Mouse (Mus musculus) heart, adult 18-20 months (tissue): ENCODE data around the gene Stt3b. TPM values are rescaled to one million over a fixed set of nuclear protein-coding genes. Genes with fewer than 3 reads are reported as not detected.

Experiments
- DNase-seq, 2 experiments: peaks; one replicate each; pipeline ENCODE4 v3.0.0; 2021 to 2022; ENCODE audit warnings: mixed read lengths in 1 of 2
- total RNA-seq, 2 experiments: library from RNA; stranded (reverse); gene quantifications; 2 replicates each; pipeline ENCODE4 v1.2.3; 2021

The Stt3b gene
- total RNA-seq, 2 experiments from 2014 or later, result 58.5 TPM

DNA sequence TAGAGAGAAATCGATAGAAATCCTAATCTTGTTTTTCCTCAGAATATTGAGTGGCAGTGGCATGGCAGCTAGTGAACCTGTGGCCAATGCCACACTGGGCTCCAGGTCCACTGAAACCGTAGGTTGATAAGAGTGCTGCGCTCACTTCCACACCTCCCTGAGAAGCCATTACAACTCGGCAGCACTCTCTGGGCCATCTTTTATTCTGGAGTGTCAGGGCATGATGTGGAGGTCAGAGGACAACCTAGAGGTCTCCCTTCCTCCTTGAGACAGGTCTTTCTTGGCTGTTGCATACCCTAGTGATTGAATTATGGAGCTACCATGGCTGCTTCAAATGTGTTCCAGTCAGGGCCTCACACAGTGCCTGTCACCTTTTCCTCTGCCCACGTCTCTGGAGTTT lies 48.3 kb downstream of the Stt3b start:
- no peak for DNase-seq

DNA sequence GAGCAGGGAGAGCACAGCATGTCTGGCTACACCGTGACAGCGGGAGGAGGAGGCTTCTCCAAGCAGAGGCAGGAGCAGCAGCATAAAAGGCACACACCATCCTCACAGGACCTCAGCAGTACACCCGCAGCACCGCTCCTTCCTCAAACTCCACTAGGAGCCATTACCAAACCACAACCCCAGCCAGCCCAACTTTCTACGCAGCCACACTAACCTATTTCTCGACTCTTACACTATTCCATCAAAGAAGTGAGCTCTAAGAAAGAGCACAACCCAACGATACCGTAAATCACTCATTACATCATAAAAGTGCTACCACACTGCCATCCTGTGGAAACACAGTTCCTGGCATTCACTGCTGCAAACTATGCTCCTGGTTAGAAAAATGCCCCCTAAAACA lies 48.8 kb downstream of the Stt3b start:
- peak in 1 of 2 experiments; percentile 28 for DNase-seq

DNA sequence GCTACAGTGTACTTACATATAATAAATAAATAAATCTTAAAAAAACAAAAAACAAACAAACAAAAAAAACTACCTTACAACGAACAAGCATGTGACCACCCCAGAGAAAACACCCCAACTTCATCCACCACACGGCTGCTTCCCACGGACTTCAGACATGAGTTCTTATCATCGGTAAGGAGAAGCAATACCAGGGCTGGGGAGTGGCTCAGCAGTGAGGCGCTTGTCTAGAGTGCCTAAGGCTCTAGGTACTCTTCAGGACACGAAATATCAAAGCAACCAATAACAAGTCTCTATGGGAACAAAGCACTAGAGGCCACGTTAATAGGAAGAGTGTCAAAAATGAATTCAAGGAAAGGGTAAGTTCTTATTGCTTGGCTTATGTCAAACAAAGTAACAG lies 49.8 kb downstream of the Stt3b start:
- DNase-seq, result no peak

- no peak for DNase-seq
Measured at GRCm38 (mm10) chr9:115259866-115260265, 50.4 kb downstream of the Stt3b start.

DNA sequence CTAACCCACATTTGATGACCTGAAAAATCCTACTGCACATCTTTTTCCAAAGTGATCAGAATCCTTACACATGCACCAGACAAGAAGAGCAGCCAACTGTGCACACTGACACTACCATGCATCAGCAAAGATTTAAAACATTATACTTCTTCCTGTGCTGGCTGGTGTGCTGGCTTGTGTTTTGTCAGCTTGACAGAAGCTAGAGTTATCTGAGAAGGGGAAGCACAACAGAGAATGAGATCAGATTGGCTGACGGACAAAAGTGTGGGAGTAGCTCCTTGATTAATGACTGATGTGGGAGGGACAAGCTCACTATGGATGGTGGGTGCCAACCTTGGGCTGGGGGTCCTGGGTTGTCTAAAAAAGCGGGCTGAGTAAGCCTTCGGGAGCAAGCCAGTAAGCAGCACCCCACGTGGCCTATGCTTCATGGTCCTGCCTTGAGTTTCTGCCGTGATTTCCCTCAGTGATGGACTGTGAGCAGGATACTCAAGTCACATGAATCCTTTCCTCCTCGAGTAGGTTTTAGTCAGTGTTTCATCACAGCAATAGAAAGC lies 52.4 kb downstream of the Stt3b start:
- no peak for DNase-seq

DNA sequence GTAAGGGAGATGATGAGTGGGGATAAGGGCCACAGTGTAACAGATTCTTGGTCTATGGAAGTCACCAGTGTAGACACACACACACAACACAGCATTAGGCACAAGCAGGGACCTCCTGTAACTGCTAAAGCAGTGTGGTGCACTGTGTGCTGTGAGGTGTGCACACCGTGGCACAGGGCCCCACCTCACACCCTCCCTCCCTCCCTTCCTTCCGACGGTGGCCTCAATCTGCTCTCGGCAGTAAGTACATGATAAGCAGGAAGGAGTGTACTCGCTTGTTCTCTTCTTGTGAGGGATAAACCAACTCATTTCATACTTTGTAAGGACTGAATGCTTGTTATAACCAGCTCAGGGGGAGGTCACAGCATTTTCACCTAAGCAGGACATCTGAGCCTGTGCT lies 61.1 kb downstream of the Stt3b start:
- no peak for DNase-seq

DNA sequence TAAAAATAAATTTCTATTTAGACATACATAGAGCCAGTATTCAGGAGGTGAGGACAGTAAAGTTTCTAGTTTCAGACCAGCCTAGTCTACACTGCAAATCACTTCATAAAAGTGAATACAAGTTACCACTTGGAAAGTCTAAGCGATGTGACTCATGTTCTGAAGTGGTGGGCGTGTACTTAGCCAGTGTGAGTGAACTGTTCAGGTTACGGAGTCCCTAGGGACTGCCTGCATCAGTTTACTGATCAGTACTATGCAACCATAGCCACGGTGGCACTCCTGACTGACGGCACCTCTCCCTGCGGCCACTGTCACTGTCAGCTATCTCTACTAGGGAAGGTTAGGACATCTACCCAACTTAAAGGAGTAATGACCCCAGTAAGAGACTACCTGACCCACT lies 65.1 kb downstream of the Stt3b start:
- no peak for DNase-seq

GRCm38 (mm10) chr9:115243630-115244029 lies 66.6 kb downstream of the Stt3b start:
- DNase-seq, result peak in 1 of 2 experiments; percentile 15

- no peak for DNase-seq
Measured at GRCm38 (mm10) chr9:115239861-115240260, 70.4 kb downstream of the Stt3b start.

GRCm38 (mm10) chr9:115237943-115238342 lies 72.3 kb downstream of the Stt3b start:
- no peak for DNase-seq

DNA sequence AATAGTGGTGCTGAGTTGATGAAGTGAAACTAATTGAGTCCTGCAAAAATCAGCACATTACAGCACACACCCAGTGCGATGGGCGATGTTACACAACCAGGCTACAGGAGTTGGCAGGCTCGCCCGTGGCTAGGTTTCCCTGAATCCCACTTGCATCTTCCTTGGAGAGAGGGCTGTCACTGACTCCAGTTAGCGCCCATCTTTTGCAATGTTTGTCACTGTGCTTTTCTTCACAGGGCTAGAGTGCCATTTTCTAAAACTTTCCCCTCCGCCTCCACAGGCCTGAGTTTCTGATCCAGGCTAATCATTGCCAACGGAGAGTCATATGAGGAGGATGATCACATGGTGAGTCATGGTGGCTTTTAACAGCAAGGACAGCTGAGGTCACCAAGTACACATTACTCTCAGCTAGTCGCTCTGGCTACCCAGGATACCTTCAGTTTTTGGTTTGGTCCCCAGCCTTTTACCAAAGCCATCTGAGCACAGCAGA lies 73.8 kb downstream of the Stt3b start:
- DNase-seq, result peak; percentile 54 to 58

- no peak for DNase-seq
Measured at GRCm38 (mm10) chr9:115234561-115234960, 75.7 kb downstream of the Stt3b start.

DNA sequence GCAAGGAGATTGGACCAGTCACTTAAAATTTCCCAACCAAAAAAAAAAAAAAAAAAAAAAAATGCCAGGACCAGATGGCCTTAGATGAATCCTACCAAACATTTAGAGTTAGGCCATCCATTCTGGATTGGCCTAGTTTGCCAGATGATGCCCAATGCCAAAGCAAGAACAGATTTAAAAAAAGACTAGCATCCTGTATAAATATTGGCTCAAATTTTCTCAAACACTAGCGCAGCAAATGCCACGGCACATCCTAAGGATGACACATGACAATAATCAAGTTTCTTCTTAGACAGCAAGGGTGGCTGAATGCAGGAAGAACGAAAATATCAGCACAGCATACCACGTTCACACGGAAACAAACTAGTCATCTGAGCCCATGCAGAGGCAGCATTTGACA lies 76.5 kb downstream of the Stt3b start:
- DNase-seq, result no peak

GRCm38 (mm10) chr9:115231476-115231875 lies 78.7 kb downstream of the Stt3b start:
- DNase-seq, result no peak

- DNase-seq, result no peak
Measured at GRCm38 (mm10) chr9:115230141-115230540, 80.1 kb downstream of the Stt3b start.

DNA sequence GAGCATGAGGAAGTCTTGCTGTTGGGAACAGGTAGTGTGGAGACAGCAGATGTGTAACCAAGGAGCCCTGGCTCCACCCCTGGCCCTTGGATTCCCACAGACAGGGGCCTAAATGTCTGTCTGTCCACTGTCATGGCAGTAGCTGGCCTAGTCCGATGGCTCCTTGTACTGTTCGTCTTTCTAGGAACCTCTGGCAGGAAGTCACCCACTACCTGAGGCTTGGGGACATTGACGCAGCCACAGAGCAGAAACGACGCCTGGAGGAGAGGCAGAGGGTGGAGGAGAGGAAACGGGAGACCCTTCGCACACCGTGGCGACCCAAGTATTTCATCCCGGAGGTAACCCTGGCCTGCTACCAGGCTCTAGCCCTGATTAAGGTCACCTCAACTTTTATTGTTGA lies 80.5 kb downstream of the Stt3b start:
- no peak for DNase-seq

DNA sequence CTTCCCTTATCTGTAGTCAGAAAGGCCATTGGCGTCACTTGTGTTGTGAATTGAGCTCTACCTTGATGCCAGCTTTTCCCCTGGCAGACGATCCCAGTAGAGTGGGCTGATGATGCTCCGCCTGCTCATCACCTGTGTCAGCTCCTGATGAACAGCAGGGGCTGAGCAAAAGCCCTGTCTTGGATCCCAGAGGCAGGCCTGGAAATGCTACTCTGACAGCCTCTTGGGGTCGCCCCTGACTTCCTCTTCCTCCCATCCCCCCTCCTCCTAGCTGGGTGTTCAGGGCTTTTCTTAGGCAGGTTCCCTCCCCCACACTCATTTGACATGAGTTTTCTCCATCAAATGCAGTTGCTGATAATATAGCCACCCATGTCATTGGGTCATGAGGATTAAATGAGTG lies 81.1 kb downstream of the Stt3b start:
- no peak for DNase-seq

DNA sequence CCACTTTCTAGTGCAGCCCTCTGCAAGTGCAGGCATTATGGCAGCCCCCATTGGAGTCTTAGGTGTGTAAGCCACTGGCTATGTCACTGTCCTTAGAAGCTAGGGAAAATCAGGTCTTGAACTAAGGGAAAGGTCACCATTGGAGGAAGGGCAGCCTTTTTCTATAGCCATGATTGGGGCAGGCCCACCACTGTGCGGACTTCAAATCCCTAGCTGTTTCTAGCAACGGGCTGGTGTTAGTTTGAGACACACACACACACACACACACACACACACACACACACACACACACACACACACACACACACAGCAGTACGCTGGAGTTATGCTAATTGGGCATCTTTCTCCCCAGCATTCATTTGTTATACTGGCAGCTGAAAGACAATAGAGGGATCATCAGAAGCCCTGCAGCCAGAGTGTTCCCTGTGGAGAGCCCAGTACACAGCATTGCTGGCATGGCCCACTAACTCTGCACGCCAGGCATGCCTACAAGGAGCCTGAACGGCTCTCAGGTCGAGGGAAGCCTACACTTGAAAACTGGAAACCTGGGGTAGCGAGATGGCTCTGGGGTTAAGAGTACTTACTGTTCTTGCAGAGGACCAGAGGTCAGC lies 85.4 kb downstream of the Stt3b start:
- DNase-seq, result no peak

- DNase-seq, result no peak
Measured at GRCm38 (mm10) chr9:115221265-115221664, 89.0 kb downstream of the Stt3b start.

- DNase-seq, result no peak
Measured at GRCm38 (mm10) chr9:115220466-115220865, 89.8 kb downstream of the Stt3b start.

- no peak for DNase-seq
Measured at GRCm38 (mm10) chr9:115217984-115218383, 92.2 kb downstream of the Stt3b start.

- DNase-seq, result no peak
Measured at GRCm38 (mm10) chr9:115215830-115216701, 94.2 kb downstream of the Stt3b start.
